32 mouse cellular contexts compared by ENCODE assay signal in genomic region chr4:132059541-132059940, GRCm38 (mm10). TPM values are rescaled to one million over a fixed set of nuclear protein-coding genes. Genes with fewer than 3 reads are reported as not detected.
A peak's percentile ranks its signal among the peaks of the same experiment; 100 is the strongest.
DNase-seq lines count a peak whose midpoint lies in the region; ATAC-seq and TF ChIP-seq lines count a peak whose summit lies in the region.
"Had no signal": no experiment of that assay in that cellular context is flagged by ENCODE, and none has a peak within 500 bp of the region (broad histone marks: within the 10 kb centered on the region; RNA-seq: fewer than 3 reads in every experiment).

No protein-coding gene starts in this region.

- no peaks in the 10 kb centered on the region for H3K27me3 ChIP-seq in liver, embryonic 14.5 days (ENCODE audit: control insufficient read depth, insufficient read depth, low read length)
- H3K27me3 ChIP-seq in megakaryocyte, embryonic 14.5 days (replicated peaks), result no peaks in the 10 kb centered on the region
- H3K27me3 ChIP-seq: CH12.LX; embryonic facial prominence, embryonic 12.5 days; hindbrain, embryonic 15.5 days had no signal

- H3K4me2 ChIP-seq in liver, embryonic 14.5 days (ENCODE audit: low read depth), result peak overlapping the region; percentile 66
- H3K4me2 ChIP-seq: embryonic facial prominence, embryonic 12.5 days; heart, embryonic 11.5 days; hindbrain, embryonic 15.5 days had no signal

- peaks cover 58% of the 10 kb centered on the region for H3K36me3 ChIP-seq in liver, embryonic 14.5 days (replicated peaks; ENCODE audit: control insufficient read depth, insufficient read depth, low read depth)
- H3K36me3 ChIP-seq in megakaryocyte, embryonic 14.5 days (replicated peaks; ENCODE audit: low read length), result peaks cover 93% of the 10 kb centered on the region
- H3K36me3 ChIP-seq: embryonic facial prominence, embryonic 12.5 days; hindbrain, embryonic 10.5 days; hindbrain, embryonic 15.5 days had no signal

- peaks cover 6% of the 10 kb centered on the region for H3K4me1 ChIP-seq in bone marrow, adult 2 months (ENCODE audit: control insufficient read depth, insufficient read depth, low read length)
- H3K4me1 ChIP-seq in liver, embryonic 14.5 days (replicated peaks; ENCODE audit: control insufficient read depth in 2 of 2, insufficient read depth in 2 of 2, low read length in 1 of 2), result peaks cover 64 to 73% of the 10 kb centered on the region in 2 experiments
- H3K4me1 ChIP-seq in megakaryocyte, embryonic 14.5 days, result peaks cover 98% of the 10 kb centered on the region
- H3K4me1 ChIP-seq: hindbrain, embryonic 15.5 days had no signal

- peak overlapping the region; percentile 50 for H3K9ac ChIP-seq in liver, embryonic 14.5 days (replicated peaks)
- H3K9ac ChIP-seq: embryonic facial prominence, embryonic 12.5 days; hindbrain, embryonic 15.5 days had no signal

- no peak for TF ChIP-seq POLR2A in bone marrow, adult 2 months (IDR thresholded peaks at IDR 0.05; ENCODE audit: borderline replicate concordance, control insufficient read depth, low read depth, low read length)

- no peak overlapping the region for H3K4me3 ChIP-seq in bone marrow, adult 2 months (replicated peaks; ENCODE audit: control insufficient read depth, low read depth, low read length)
- H3K4me3 ChIP-seq in liver, embryonic 14.5 days (ENCODE audit: insufficient read depth in 1 of 2, low read depth in 2 of 2, low read length in 2 of 2), result peak overlapping the region; percentile 2 to 31; a peak in 3 of 4 replicates
- H3K4me3 ChIP-seq in megakaryocyte, embryonic 14.5 days (replicated peaks), result peak overlapping the region; percentile 87
- H3K4me3 ChIP-seq: embryonic facial prominence, embryonic 12.5 days; hindbrain, embryonic 10.5 days; hindbrain, embryonic 15.5 days had no signal

- no peak for TF ChIP-seq EP300 in liver, embryonic 14.5 days (IDR thresholded peaks at IDR 0.05; ENCODE audit: low read depth)

- DNase-seq in 416B (ENCODE audit: low read depth), result peak; percentile 66
- no peak for DNase-seq in liver, embryonic 14.5 days (ENCODE audit: low read depth in 3 of 3, low spot score in 3 of 3)
- DNase-seq in frontal cortex, postnatal 10 days (ENCODE audit: low spot score in 2 of 2), result no peak
- DNase-seq in lung, adult 18-20 months, result no peak
- DNase-seq: adrenal gland, adult 2 months; cerebellum, adult 11 months; cerebellum, adult 9-10 months; cerebellum, postnatal 36 days; gastrocnemius, postnatal 10 days; heart, adult 11 months; heart, postnatal 10 days; kidney, adult 11 months; kidney, postnatal 25 days; left cerebral cortex, postnatal 4 days; lung, postnatal 36 days; midbrain, embryonic 14.5 days; thymus, postnatal 4 days had no signal

- no peak for ATAC-seq in liver, embryonic 14.5 days (ENCODE audit: insufficient read depth)
- ATAC-seq: activated CD4-positive, CD25-positive, alpha-beta regulatory T cell, adult 4 months; forebrain, embryonic 16.5 days; inflammation-experienced regulatory T-cells, adult 6 months had no signal

- no peaks in the 10 kb centered on the region for H3K9me3 ChIP-seq in liver, embryonic 14.5 days (ENCODE audit: control insufficient read depth, low read length)
- no peaks in the 10 kb centered on the region for H3K9me3 ChIP-seq in megakaryocyte, embryonic 14.5 days
- H3K9me3 ChIP-seq: embryonic facial prominence, embryonic 12.5 days; hindbrain, embryonic 10.5 days; hindbrain, embryonic 15.5 days had no signal

- H3K27ac ChIP-seq in bone marrow, adult 2 months (ENCODE audit: control insufficient read depth, insufficient read depth, low read depth, low read length, poor library complexity), result peak overlapping the region; percentile 50
- peak overlapping the region; percentile 91 for H3K27ac ChIP-seq in liver, embryonic 14.5 days
- H3K27ac ChIP-seq: embryonic facial prominence, embryonic 12.5 days; hindbrain, embryonic 10.5 days; hindbrain, embryonic 15.5 days had no signal

- TF ChIP-seq CTCF in bone marrow, adult 2 months (IDR thresholded peaks at IDR 0.05; ENCODE audit: control insufficient read depth, insufficient read depth, low read length), result no peak
- no peak for TF ChIP-seq CTCF in liver, embryonic 14.5 days (IDR thresholded peaks at IDR 0.05; ENCODE audit: low read depth)

- WGBS in bone marrow, adult 2 months, result 43% methylated on average over 2 of the region's 2 CpGs
- WGBS in liver, embryonic 14.5 days (ENCODE audit: insufficient replicate concordance), result 83% methylated on average over 2 of the region's 2 CpGs

RNA-seq across cellular contexts. Expression of gene Gm10300, which starts 15.0 kb away (rescaled TPM):
- 0.65 and 0.70 TPM in 2 replicates for polyA plus RNA-seq in bone marrow, adult 2 months (2011; ENCODE audit: insufficient read depth, insufficient read length, low replicate concordance, missing spikeins)
- polyA plus RNA-seq in liver, embryonic 14.5 days (2012; rRNA removed), result 0.11 and 0.15 TPM in 2 replicates
- polyA plus RNA-seq in liver, embryonic 14.5 days (2014; fragmentation: Nextera tagmentation; extraction: Ambion mirVana), result 0.32 and 0.40 TPM in 2 replicates
- 0.23 TPM in 1 of 2 replicates, not detected in the other for polyA plus RNA-seq in megakaryocyte, embryonic 14.5 days (2012; ENCODE audit: insufficient read depth, low replicate concordance)
- polyA plus RNA-seq: activated CD4-positive, CD25-positive, alpha-beta regulatory T cell, adult 4 months; C2C12; embryonic facial prominence, embryonic 12.5 days; forebrain, embryonic 11.5 days; forebrain, embryonic 16.5 days; hindbrain, embryonic 15.5 days; inflammation-experienced regulatory T-cells, adult 6 months; kidney, embryonic 14.5 days; midbrain, embryonic 14.5 days; neural tube, embryonic 14.5 days; testis, adult 2 months had no signal

RNA-seq across cellular contexts. Expression of gene Epb41, which starts 15.6 kb away (rescaled TPM):
- polyA plus RNA-seq in bone marrow, adult 2 months (2011; ENCODE audit: insufficient read depth, insufficient read length, low replicate concordance, missing spikeins), result 298 and 306 TPM in 2 replicates
- 105 and 113 TPM in 2 replicates for polyA plus RNA-seq in liver, embryonic 14.5 days (2012; rRNA removed)
- 153 and 166 TPM in 2 replicates for polyA plus RNA-seq in liver, embryonic 14.5 days (2014; fragmentation: Nextera tagmentation; extraction: Ambion mirVana)
- 90.5 and 122 TPM in 2 replicates for polyA plus RNA-seq in megakaryocyte, embryonic 14.5 days (2012; ENCODE audit: insufficient read depth, low replicate concordance)
